Mouse (Mus musculus) central nervous system, embryonic 11.5 days (tissue): ENCODE data around the gene Vmn1r200. TPM values are rescaled to one million over a fixed set of nuclear protein-coding genes. Genes with fewer than 3 reads are reported as not detected.

ENCODE experiments used
- polyA plus RNA-seq: library from polyadenylated mRNA; depleted of rRNA; stranded (reverse); fragments of >200 nt; gene quantifications from 2 replicates; pipeline ENCODE4 v1.2.3, GENCODE M21; 2012; rRNA removed

The Vmn1r200 gene
- not detected in 2 replicates for polyA plus RNA-seq

DNA sequence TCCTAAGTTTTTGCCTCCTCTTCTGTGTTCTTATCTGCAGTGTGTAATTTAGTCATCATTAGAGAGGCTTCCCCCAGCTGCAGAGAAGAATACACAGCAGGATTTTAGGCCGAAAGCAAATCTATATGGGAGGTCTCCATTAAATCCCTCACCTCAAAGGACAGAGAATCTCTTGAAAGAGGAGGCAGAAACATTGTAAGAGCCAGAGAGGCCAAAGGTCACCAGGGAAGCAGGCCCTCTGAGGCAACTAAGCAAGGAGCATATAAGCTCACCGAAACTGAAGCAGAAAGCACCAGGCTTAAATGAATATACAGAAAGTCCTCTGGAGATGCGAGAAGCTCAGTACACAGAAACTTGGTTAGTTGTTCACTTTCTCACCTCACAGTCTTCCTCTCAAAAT, at the start of gene Vmn1r200:
Gene Vmn1r200, plus strand, starts transcription at position 301 of the 400 bp plus-strand sequence.

GRCm38 (mm10) chr13:22350064-22350463, 40.1 kb upstream of the Vmn1r200 start, which contains the start of gene Vmn1r198:
TSS of gene Vmn1r198 (plus strand) at chr13:22350364.

GRCm38 (mm10) chr13:22379518-22379917, 10.7 kb upstream of the Vmn1r200 start, which contains the start of gene Vmn1r199:
TSS of gene Vmn1r199 (plus strand) at chr13:22379818.

Other genes with a start within 250 kb of the Vmn1r200 start
- gene Vmn1r191, start 206.4 kb upstream of the Vmn1r200 start, polyA plus RNA-seq: not detected in 2 replicates
- not detected in 2 replicates for gene Vmn1r192, start 199.2 kb upstream of the Vmn1r200 start, polyA plus RNA-seq
- gene Vmn1r193, start 167.2 kb upstream of the Vmn1r200 start, polyA plus RNA-seq: not detected in 2 replicates
- gene Vmn1r194, start 146.2 kb upstream of the Vmn1r200 start, polyA plus RNA-seq: not detected in 2 replicates
- gene Vmn1r195, start 119.9 kb upstream of the Vmn1r200 start, polyA plus RNA-seq: not detected in 2 replicates
- not detected in 2 replicates for gene Vmn1r196, start 100.5 kb upstream of the Vmn1r200 start, polyA plus RNA-seq
- gene Vmn1r197, start 65.8 kb upstream of the Vmn1r200 start, polyA plus RNA-seq: not detected in 2 replicates
- not detected in 2 replicates for gene Vmn1r198, start 40.0 kb upstream of the Vmn1r200 start, polyA plus RNA-seq
- gene Vmn1r199, start 10.6 kb upstream of the Vmn1r200 start, polyA plus RNA-seq: not detected in 2 replicates
- gene Vmn1r201, start 81.5 kb downstream of the Vmn1r200 start, polyA plus RNA-seq: not detected in 2 replicates
- gene Vmn1r202, start 115.0 kb downstream of the Vmn1r200 start, polyA plus RNA-seq: not detected in 2 replicates
- gene Vmn1r203, start 127.7 kb downstream of the Vmn1r200 start, polyA plus RNA-seq: not detected in 2 replicates
- not detected in 2 replicates for gene Vmn1r204, start 162.8 kb downstream of the Vmn1r200 start, polyA plus RNA-seq
- not detected in 2 replicates for gene Vmn1r205, start 202.6 kb downstream of the Vmn1r200 start, polyA plus RNA-seq
- not detected in 2 replicates for gene Vmn1r206, start 233.9 kb downstream of the Vmn1r200 start, polyA plus RNA-seq